Mouse (Mus musculus) cerebellum, postnatal 4 days (tissue): ENCODE measurements around the gene Aga.
"Not testable (repeated sequence)": the region's sequence is repeated elsewhere in the genome, so short reads cannot be mapped to it uniquely, and the experiment has no call there.

Experiments
- DNase-seq, 2 experiments: peaks; one replicate each; pipeline ENCODE4 v3.0.0; 2022; ENCODE audit warnings: low spot score in 2 of 2, mixed read lengths in 1 of 2

The Aga gene

DNA sequence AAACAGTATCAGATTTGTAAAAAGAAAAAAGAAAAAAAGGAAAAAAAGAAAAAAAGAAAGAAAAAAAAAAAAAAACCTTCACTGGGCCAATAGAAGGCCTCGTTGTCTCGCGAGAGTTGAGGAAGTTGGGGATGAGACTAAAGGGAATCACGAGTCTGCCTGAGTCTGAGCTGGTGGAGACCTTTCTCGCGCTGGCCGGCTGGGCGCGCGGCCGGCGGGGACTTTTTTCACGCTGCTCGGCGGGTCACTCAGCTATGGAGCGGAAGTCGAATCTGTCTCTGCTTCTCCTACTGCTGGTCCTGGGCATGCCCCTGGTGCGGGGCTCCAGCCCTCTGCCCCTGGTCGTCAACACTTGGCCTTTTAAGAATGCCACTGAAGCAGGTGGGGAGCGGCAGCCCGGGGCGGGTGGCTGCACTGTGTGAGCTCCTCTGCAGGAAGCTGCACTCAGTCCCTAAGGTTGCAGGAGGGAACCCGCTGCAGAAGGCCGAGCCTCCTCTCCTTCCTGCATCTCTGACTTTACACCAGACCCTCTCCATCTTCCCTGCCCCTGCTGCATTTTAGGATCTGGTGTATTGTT lies at the start of gene Aga:
Gene Aga (plus strand): TSS at position 177 of the 577 bp plus-strand sequence.
- DNase-seq, result peak; percentile 67 to 89

GRCm38 (mm10) chr8:53489063-53489462 lies 22.5 kb upstream of the Aga start:
- no peak for DNase-seq

DNA sequence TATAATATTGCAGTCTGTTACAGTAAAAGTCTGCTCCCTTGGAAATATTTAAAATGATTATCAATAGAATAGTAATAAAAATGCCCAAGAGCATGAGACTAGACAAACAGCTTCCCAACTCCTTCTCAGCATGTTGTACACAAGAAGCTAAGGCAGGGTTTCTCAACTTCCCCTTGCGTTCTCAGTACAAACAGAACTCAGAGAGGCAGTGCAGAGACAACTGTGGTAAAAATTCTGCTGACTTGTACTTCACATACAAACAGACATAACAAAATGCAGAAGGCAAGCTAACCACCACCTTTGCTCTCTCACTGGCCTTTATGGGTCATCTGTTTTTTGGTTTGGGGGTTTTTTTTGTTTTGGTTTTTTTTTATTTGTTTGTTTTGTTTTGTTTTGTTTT lies 15.3 kb upstream of the Aga start:
- no peak for DNase-seq

DNA sequence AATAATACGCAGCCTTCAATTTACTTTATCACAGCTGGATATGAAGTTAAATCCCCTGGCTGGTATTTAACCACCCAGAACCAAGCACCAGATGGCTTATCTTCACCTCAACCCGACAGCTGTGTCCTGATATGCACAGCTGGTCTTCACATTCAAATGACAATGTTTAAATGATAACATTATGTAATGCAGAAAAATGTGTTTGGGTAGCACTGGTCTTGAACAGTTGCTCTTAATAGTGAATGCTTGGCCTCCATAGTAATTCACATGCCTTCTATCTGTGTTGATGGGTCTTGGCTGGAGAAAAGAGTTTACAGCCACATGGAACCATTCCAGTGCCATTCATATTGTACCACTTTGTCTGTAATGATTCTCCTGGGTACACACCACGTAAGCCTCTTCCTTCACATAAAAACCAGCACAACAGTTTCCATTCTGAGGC lies 14.6 kb upstream of the Aga start:
- no peak for DNase-seq

DNA sequence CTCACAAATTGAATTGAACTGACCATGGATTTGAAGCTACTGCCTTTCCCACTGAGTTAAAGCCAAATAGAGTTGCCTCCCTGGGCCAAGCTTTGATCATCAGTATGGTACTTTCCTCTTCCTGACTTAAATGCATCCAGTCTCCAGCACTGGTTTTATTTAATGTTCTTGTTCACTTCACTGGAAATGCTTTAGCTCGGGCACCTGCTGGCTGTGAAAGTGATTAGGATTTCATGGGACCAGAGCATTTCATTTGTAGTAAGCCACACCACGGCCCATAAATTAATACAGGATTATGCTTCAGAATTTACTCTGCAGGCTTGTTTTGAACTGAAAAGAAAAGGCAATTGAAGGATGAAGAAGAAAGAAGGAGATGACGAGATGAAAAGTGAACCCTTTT lies 26.5 kb downstream of the Aga start:
- DNase-seq, result not testable (repeated sequence)

DNA sequence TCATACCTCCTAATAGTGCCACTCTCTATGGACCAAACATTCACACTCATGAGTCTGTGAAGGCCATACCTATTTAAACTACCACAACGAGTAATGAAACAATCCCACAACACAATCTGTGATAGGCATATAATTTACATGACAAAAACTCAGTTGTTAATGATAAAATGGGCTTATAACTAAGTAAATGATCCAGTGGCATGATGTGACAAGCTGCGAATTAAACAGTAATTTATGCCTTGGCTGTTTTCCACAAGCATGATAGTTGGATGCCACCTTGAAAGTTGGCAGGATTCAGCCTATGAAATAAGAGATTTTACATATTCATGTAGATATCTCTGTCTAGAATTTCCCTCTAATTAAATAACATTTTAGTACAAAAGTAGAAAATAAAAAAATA lies 28.1 kb downstream of the Aga start:
- DNase-seq, result no peak

- no peak for DNase-seq
Measured at GRCm38 (mm10) chr8:53562441-53563040, 51.0 kb downstream of the Aga start.

GRCm38 (mm10) chr8:53566223-53566622 lies 54.7 kb downstream of the Aga start:
- no peak for DNase-seq
